Mouse (Mus musculus) heart, postnatal 0 days (tissue): ENCODE measurements around the gene Syt9.

Experiments used
- CTCF ChIP-seq: IDR thresholded peaks from 2 replicates; pipeline ENCODE4 v1.5.1; 2016; ENCODE audit warnings: antibody characterized with exemption, control low read depth, low read depth
- EP300 ChIP-seq: IDR thresholded peaks from 2 replicates; pipeline ENCODE4 v1.6.1; 2016; ENCODE audit warnings: antibody characterized with exemption, low read depth

DNA sequence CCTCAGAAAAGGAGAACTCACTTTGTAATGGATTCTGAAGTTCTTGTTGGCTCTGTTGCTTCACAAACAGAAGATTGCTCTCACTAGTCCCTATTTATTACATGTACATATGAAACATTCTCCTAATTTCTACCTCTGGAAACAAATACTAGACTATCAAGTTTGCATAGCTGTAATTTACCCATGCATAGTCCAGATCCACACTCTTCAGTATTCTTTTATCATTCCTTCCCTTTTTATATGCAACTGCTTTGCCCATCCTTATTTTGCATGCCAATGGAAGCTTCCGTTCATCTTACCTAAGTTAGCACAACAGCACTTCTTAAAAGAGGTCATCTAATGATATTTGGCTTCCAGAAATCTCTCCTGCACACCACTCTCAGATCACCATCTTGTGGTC is 21.3 kb upstream of the Syt9 start:
- TF ChIP-seq CTCF (no peak), EP300 (no peak)
